Mouse (Mus musculus): Measurements from ENCODE around the gene Gm11232.

DNA sequence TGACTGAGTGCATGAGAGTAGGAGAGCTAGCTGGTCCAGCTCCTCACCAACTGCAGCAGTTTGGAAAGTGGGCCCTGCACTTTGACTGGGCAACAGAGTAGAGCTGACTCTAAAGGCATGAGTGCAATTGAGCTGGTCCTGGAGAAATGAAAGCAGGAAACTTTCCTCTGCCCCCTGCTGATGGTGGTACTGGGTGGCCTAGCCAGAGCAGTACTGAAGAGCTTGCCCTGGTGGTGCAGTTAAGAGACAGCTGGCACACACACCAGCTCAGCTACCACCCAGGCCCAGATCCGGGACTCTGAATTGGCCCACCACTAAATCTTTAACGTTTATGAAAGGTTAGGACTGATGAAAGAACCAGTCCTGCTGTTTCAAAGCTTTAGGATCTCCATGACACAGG is 31.9 kb downstream of the Gm11232 start:
- TF ChIP-seq CTCF (IDR thresholded peaks at IDR 0.05; ENCODE audit: control insufficient read depth, insufficient read depth, insufficient replicate concordance, low read depth, low read length) = no peak
- no peak for TF ChIP-seq POLR2A (IDR thresholded peaks at IDR 0.05; ENCODE audit: control insufficient read depth, low read depth, low read length)
